Mouse (Mus musculus) forebrain, embryonic 13.5 days (tissue): ENCODE results near the gene Cuedc1. TPM values are rescaled to one million over a fixed set of nuclear protein-coding genes. Genes with fewer than 3 reads are reported as not detected.

Experiments used
- ATAC-seq: fragments of 200-750 bp; cut with Nextera tagmentation; 2 replicates; pipeline ENCODE4 v1.8.0; 2017
- H3K27ac ChIP-seq: fragments of 300-500 bp; sonication (generic); 2 replicates; pipeline ENCODE4 v1.5.1; 2015; ENCODE audit warnings: inconsistent platforms, mild to moderate bottlenecking, moderate library complexity
- H3K27me3 ChIP-seq: fragments of 300-500 bp; sonication (generic); 2 replicates; pipeline ENCODE4 v1.6.1; 2015; ENCODE audit warnings: mild to moderate bottlenecking, inconsistent platforms
- H3K36me3 ChIP-seq: fragments of 300-500 bp; sonication (generic); 2 replicates; pipeline ENCODE4 v1.6.1; 2015; ENCODE audit warnings: mild to moderate bottlenecking, inconsistent platforms; ENCODE audit not compliant: poor library complexity, severe bottlenecking
- H3K4me1 ChIP-seq: fragments of 300-500 bp; sonication (generic); 2 replicates; pipeline ENCODE4 v1.6.1; 2015; ENCODE audit warnings: inconsistent platforms
- H3K4me2 ChIP-seq: fragments of 300-500 bp; sonication (generic); 2 replicates; pipeline ENCODE4 v1.6.1; 2015; ENCODE audit warnings: inconsistent platforms, mild to moderate bottlenecking, moderate library complexity
- H3K4me3 ChIP-seq: fragments of 300-500 bp; sonication (generic); 2 replicates; pipeline ENCODE4 v1.5.1; 2015; ENCODE audit warnings: mild to moderate bottlenecking, inconsistent platforms
- H3K9ac ChIP-seq: fragments of 300-500 bp; sonication (generic); 2 replicates; pipeline ENCODE4 v1.6.1; 2015; ENCODE audit warnings: mild to moderate bottlenecking, inconsistent platforms
- H3K9me3 ChIP-seq: fragments of 300-500 bp; sonication (generic); replicated peaks from 2 replicates; pipeline ENCODE4 v1.6.1; 2016; ENCODE audit warnings: inconsistent platforms
- WGBS: fragments of 180-500 bp; shearing (Covaris S2); methylation state at CpG from one replicate; pipeline ENCODE4 v1.1.7; 2015; 5-methylcytosine and 5-hydroxymethylcytosine counted together
- polyA plus RNA-seq: library from polyadenylated mRNA; unstranded; fragments of >200 nt; fragmentation: Nextera tagmentation; extraction: Ambion mirVana; gene quantifications from 2 replicates; pipeline ENCODE4 v1.2.1, GENCODE M21; 2015

Gene Cuedc1
- polyA plus RNA-seq = 32.8 and 37.4 TPM in 2 replicates

DNA sequence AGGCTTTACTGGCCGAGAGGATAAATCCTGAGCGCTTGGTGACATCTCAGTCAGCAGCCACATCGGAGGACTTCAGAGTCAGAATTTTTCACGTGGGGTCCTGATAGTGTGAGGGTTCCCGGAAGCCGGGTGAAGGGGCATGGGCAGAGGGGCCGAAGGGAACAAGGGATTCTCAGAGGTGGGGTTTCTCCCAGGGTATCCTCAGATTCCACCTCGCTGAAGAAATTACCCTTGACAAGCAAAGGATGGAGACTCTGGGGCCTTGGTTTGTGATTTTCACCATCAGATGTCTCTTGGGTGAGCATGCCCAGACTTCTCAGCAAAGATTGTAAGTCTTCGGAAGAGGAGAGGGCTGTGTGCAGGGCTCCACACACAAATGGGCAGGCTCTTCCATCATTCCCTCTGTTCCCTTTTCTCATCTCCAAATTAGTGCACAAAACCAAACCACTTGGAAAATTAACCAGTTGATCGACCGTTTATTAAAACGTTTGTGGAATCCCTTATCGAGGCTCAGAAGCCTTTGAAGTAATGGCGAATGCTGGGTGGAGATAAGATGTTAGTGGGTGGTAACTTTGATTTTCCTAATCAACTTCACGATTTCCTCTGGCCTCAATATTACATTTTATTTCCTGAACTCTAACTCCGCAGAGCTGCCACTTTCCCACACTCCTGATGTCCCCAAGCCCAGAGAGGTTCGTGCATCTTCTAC lies at the start of gene Cuedc1:
Gene Cuedc1 (plus strand): TSS at position 38 of the 709 bp plus-strand sequence.
- H3K9me3 ChIP-seq = no peaks in the 10 kb centered on the region
- 30% methylated on average over 17 of the region's 17 CpGs for WGBS
- no peak for ATAC-seq

DNA sequence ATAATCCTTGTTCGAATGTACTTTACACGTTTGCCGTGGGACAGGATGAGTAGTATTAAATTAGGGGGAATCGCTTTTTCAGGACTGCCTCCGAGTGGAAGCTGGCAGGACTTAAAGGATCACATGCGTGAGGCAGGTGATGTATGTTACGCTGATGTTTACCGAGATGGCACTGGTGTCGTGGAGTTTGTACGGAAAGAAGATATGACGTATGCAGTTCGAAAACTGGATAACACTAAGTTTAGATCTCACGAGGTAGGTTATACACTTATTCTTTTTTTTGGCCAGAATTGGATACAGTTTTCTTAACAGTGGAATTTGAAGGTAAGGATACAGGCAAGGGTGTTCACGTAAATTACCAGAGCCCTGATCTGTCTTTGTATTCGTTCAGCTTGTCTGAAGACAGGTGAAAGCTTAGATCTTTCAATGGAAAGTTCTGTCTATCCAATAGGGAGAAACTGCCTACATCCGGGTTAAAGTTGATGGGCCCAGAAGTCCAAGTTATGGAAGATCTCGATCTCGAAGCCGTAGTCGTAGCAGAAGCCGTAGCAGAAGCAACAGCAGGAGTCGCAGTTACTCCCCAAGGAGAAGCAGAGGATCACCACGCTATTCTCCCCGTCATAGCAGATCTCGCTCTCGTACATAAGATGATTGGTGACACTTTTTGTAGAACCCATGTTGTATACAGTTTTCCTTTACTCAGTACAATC lies 48.7 kb upstream of the Cuedc1 start:
- H3K9ac ChIP-seq = peak overlapping the region; percentile 100
- ATAC-seq = no peak
- peaks cover 47% of the 10 kb centered on the region for H3K4me1 ChIP-seq
- H3K27me3 ChIP-seq = no peaks in the 10 kb centered on the region
- H3K27ac ChIP-seq = no peak overlapping the region
- peak overlapping the region; percentile 99 for H3K4me3 ChIP-seq
- H3K36me3 ChIP-seq = peaks cover 33% of the 10 kb centered on the region
- peak overlapping the region; percentile 84 for H3K4me2 ChIP-seq
- 27% methylated on average over 26 of the region's 26 CpGs for WGBS
- no peaks in the 10 kb centered on the region for H3K9me3 ChIP-seq

More for the DNA sequence above, at the start of gene Cuedc1:
- Histone ChIP-seq H3K9ac (peak within 1 kb of the TSS; percentile 97), H3K36me3 (no peaks in the 10 kb centered on the region), H3K27me3 (peaks cover 13% of the 10 kb centered on the region), H3K4me2 (peak within 1 kb of the TSS; percentile 82), H3K27ac (peak within 1 kb of the TSS; percentile 86), H3K4me1 (peaks cover 33% of the 10 kb centered on the region), H3K4me3 (peak within 1 kb of the TSS; percentile 84)

- H3K4me3 ChIP-seq = peak overlapping the region; percentile 99
- no peak for ATAC-seq
- H3K36me3 ChIP-seq = peaks cover 33% of the 10 kb centered on the region
- H3K9me3 ChIP-seq = no peaks in the 10 kb centered on the region
- peaks cover 47% of the 10 kb centered on the region for H3K4me1 ChIP-seq
- peak overlapping the region; percentile 100 for H3K9ac ChIP-seq
- no peak overlapping the region for H3K27ac ChIP-seq
- no peaks in the 10 kb centered on the region for H3K27me3 ChIP-seq
- peak overlapping the region; percentile 84 for H3K4me2 ChIP-seq
Measured at GRCm38 (mm10) chr11:88049732-88050131, 48.1 kb upstream of the Cuedc1 start.

DNA sequence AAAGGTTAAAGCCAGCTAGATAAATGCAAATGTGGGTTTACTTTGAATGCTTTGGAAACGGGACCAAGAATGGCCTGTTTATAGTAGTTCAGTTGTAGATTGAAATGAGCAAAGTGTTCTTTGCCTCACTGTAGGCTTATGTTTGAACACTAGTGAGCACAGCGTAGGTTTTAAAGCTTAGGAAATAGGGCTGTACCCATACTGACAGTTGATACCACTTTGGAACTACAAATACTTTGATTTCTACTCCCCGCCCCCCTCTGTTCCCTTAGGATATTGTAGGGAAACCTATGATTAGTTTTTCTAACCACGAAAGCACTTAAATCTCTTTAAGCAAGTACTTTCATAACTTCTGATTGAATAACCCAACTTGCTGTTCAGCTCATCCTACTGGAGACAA lies 45.2 kb upstream of the Cuedc1 start:
- Histone ChIP-seq H3K27ac (no peak overlapping the region), H3K4me3 (no peak overlapping the region), H3K9me3 (no peaks in the 10 kb centered on the region), H3K4me1 (peaks cover 36% of the 10 kb centered on the region), H3K4me2 (no peak overlapping the region; the same call in 1 of the 2 replicates), H3K27me3 (no peaks in the 10 kb centered on the region), H3K36me3 (peaks cover 35% of the 10 kb centered on the region), H3K9ac (no peak overlapping the region)
- 83% methylated on average over 4 of the region's 4 CpGs for WGBS
- no peak for ATAC-seq

DNA sequence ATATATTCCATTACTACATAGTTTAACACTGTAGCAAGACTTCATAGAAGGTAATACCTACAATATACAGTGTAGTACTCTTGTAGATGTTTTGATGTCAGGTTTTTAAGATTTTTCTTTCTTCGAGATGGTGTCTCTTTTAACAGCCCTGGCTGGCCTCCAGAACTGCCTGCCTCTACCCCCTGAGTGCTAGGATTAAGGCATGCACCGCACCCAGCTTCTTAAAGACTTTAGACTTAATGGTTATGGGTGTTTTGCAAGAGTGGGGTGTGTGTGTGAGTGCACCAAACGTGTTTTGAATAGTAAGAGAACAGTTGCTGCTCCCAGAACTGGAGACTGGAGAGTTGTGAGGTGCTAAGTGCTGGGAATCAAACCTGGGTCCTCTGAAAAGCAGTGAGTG lies 44.0 kb upstream of the Cuedc1 start:
- no peak overlapping the region for H3K9ac ChIP-seq
- WGBS = 62% methylated on average over 3 of the region's 3 CpGs
- peaks cover 35% of the 10 kb centered on the region for H3K4me1 ChIP-seq
- H3K36me3 ChIP-seq = peaks cover 35% of the 10 kb centered on the region
- no peaks in the 10 kb centered on the region for H3K9me3 ChIP-seq
- no peaks in the 10 kb centered on the region for H3K27me3 ChIP-seq
- no peak overlapping the region for H3K4me3 ChIP-seq
- no peak for ATAC-seq
- no peak overlapping the region for H3K27ac ChIP-seq
- no peak overlapping the region for H3K4me2 ChIP-seq

DNA sequence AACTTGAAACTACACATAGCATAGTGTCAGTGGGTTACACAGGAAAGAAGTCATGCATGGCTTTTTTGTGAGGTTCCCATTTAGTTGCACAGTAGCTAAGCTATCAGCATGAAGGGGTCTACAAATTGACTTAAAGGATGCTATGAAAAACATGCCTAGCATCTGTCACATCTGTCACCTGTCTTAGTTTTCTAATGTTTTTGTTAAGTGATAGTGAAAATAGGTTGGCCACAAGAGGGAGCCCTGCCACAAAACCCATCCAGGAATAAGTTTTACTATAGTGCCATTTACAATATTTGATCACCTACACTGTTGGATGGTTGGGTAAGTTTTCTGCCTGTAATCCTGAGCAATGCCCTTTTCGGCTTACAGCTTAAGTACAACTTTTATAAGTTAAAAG lies 43.3 kb upstream of the Cuedc1 start:
- Histone ChIP-seq H3K27me3 (no peaks in the 10 kb centered on the region), H3K4me2 (no peak overlapping the region), H3K27ac (no peak overlapping the region), H3K9ac (no peak overlapping the region), H3K36me3 (peaks cover 27% of the 10 kb centered on the region), H3K9me3 (no peaks in the 10 kb centered on the region), H3K4me1 (peaks cover 27% of the 10 kb centered on the region), H3K4me3 (no peak overlapping the region)
- WGBS = 76% methylated on average over 1 of the region's 1 CpGs
- ATAC-seq = no peak

GRCm38 (mm10) chr11:88055777-88056176 lies 42.1 kb upstream of the Cuedc1 start:
- Histone ChIP-seq H3K4me2 (no peak overlapping the region), H3K36me3 (peaks cover 18% of the 10 kb centered on the region), H3K9ac (no peak overlapping the region), H3K27me3 (no peaks in the 10 kb centered on the region), H3K9me3 (no peaks in the 10 kb centered on the region), H3K4me3 (no peak overlapping the region), H3K4me1 (peaks cover 15% of the 10 kb centered on the region), H3K27ac (no peak overlapping the region)
- WGBS = 81% methylated on average over 2 of the region's 2 CpGs
- no peak for ATAC-seq

DNA sequence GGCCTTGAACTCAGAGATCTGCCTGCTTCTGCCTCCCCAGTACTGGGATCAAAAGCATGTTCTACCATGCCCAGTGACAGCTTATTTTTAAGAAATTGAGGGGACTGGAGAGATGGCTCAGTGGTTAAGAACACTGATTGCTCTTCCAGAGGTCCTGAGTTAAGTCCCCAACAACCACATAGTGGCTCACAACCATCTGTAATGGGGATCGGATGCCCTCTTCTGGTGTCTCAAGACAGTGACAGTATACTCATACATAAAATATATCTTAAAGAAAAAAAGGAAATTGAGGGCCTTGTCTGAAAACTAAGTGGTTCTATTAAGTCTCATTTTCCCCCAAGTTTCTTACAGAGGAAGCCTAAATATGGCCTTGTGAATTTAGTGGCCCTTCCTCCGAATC lies 40.1 kb upstream of the Cuedc1 start:
- Histone ChIP-seq H3K4me3 (no peak overlapping the region), H3K4me2 (no peak overlapping the region), H3K4me1 (peaks cover under 1% of the 10 kb centered on the region; the same call in 1 of the 2 replicates), H3K9ac (no peak overlapping the region), H3K9me3 (no peaks in the 10 kb centered on the region), H3K27ac (no peak overlapping the region), H3K36me3 (peaks cover 6% of the 10 kb centered on the region), H3K27me3 (no peaks in the 10 kb centered on the region)
- WGBS = 73% methylated on average over 2 of the region's 2 CpGs
- ATAC-seq = no peak

DNA sequence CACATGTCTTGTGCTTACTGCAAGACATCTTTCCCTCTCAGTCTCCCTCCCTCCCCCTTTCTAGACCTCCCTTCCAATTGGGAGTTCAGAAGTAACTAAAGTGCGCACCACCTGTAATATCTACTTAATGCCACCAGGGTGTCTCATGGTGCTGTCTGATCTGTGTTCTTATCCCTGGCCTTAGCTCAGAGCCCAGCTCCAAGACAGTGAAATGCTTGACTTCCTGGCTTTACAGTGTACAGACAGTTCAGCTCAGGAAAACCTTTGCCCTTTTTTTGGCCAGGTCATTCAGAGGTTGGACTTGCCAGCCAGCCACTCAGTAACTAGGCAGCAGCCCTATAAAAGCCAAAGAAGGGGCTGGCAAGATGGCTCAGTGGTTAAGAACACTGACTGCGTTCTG lies 38.7 kb upstream of the Cuedc1 start:
- Histone ChIP-seq H3K4me3 (no peak overlapping the region), H3K27me3 (no peaks in the 10 kb centered on the region), H3K9me3 (no peaks in the 10 kb centered on the region), H3K27ac (no peak overlapping the region), H3K4me2 (no peak overlapping the region), H3K4me1 (no peaks in the 10 kb centered on the region), H3K9ac (no peak overlapping the region), H3K36me3 (0 out of 2 replicates have a peak, but pooled peaks cover 3% of the 10 kb centered on the region)
- WGBS = 35% methylated on average over 2 of the region's 2 CpGs
- peak; percentile 72 for ATAC-seq

GRCm38 (mm10) chr11:88061892-88062625 lies 35.8 kb upstream of the Cuedc1 start:
- no peaks in the 10 kb centered on the region for H3K36me3 ChIP-seq
- no peak overlapping the region for H3K27ac ChIP-seq
- H3K27me3 ChIP-seq = no peaks in the 10 kb centered on the region
- peaks cover under 1% of the 10 kb centered on the region; the same call in 1 of the 2 replicates for H3K4me1 ChIP-seq
- H3K9ac ChIP-seq = no peak overlapping the region
- WGBS = 83% methylated on average over 2 of the region's 2 CpGs
- H3K4me2 ChIP-seq = no peak overlapping the region
- no peak for ATAC-seq
- no peak overlapping the region for H3K4me3 ChIP-seq
- H3K9me3 ChIP-seq = no peaks in the 10 kb centered on the region

- H3K9ac ChIP-seq = no peak overlapping the region
- ATAC-seq = no peak
- no peaks in the 10 kb centered on the region for H3K27me3 ChIP-seq
- no peak overlapping the region for H3K4me2 ChIP-seq
- H3K36me3 ChIP-seq = no peaks in the 10 kb centered on the region
- H3K4me1 ChIP-seq = peaks cover 20% of the 10 kb centered on the region
- H3K27ac ChIP-seq = no peak overlapping the region
- no peak overlapping the region for H3K4me3 ChIP-seq
- H3K9me3 ChIP-seq = no peaks in the 10 kb centered on the region
Measured at GRCm38 (mm10) chr11:88065732-88066131, 32.1 kb upstream of the Cuedc1 start.

DNA sequence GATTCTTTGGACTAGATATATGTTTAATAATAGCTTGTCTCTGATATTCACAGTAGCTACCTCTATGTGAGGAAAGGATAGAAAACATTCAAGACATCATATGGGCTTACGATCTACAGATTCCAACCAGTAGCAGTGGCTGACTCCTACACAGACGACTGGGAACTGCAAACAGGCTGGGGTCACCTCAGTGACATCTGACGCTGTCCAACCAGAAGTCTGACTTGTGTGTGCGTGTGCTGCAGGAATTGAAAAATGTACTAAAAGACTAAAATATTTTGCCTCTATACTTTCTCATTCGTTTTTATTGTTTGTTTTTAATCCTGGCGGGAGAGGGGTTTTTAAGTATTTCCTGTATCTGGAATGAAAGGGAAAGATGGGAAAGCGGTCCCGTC lies 30.7 kb upstream of the Cuedc1 start:
- H3K36me3 ChIP-seq = no peaks in the 10 kb centered on the region
- H3K27me3 ChIP-seq = no peaks in the 10 kb centered on the region
- H3K4me1 ChIP-seq = peaks cover 35% of the 10 kb centered on the region
- H3K9ac ChIP-seq = peak overlapping the region; percentile 100
- H3K27ac ChIP-seq = peak overlapping the region; percentile 98
- H3K4me2 ChIP-seq = peak overlapping the region; percentile 86
- WGBS = 3% methylated on average over 8 of the region's 8 CpGs
- H3K4me3 ChIP-seq = peak overlapping the region; percentile 99
- no peaks in the 10 kb centered on the region for H3K9me3 ChIP-seq
- ATAC-seq = no peak
